Mouse (Mus musculus) limb, embryonic 15.5 days (tissue): Measurements from ENCODE around the gene Galnt9. TPM values are rescaled to one million over a fixed set of nuclear protein-coding genes. Genes with fewer than 3 reads are reported as not detected.

Experiments used
- ATAC-seq: fragments of 200-750 bp; cut with Nextera tagmentation; 2 replicates; pipeline ENCODE4 v1.8.0; 2017; ENCODE audit warnings: low read depth, moderate TSS enrichment; ENCODE audit not compliant: insufficient number of reproducible peaks, low FRiP score, low TSS enrichment
- H3K27ac ChIP-seq: fragments of 300-500 bp; sonication (generic); 2 replicates; pipeline ENCODE4 v1.5.1; 2015; ENCODE audit warnings: moderate library complexity, mild to moderate bottlenecking, inconsistent platforms
- H3K27me3 ChIP-seq: fragments of 300-500 bp; sonication (generic); 2 replicates; pipeline ENCODE4 v1.6.1; 2015; ENCODE audit warnings: inconsistent platforms
- H3K36me3 ChIP-seq: fragments of 300-500 bp; sonication (generic); 2 replicates; pipeline ENCODE4 v1.6.1; 2015; ENCODE audit warnings: inconsistent platforms
- H3K4me1 ChIP-seq: fragments of 300-500 bp; sonication (generic); 2 replicates; pipeline ENCODE4 v1.6.1; 2015; ENCODE audit warnings: inconsistent platforms
- H3K4me2 ChIP-seq: fragments of 300-500 bp; sonication (generic); 2 replicates; pipeline ENCODE4 v1.6.1; 2015; ENCODE audit warnings: mild to moderate bottlenecking, inconsistent platforms
- H3K4me3 ChIP-seq: fragments of 300-500 bp; sonication (generic); 2 replicates; pipeline ENCODE4 v1.5.1; 2015; ENCODE audit warnings: mild to moderate bottlenecking, inconsistent platforms
- H3K9ac ChIP-seq: fragments of 300-500 bp; sonication (generic); 2 replicates; pipeline ENCODE4 v1.6.1; 2015; ENCODE audit warnings: inconsistent platforms
- H3K9me3 ChIP-seq: fragments of 300-500 bp; sonication (generic); 2 replicates; pipeline ENCODE4 v1.6.1; 2016; ENCODE audit warnings: inconsistent platforms
- WGBS: fragments of 180-500 bp; shearing (Covaris S2); methylation state at CpG from one replicate; pipeline ENCODE4 v1.1.7; 2015; 5-methylcytosine and 5-hydroxymethylcytosine counted together
- polyA plus RNA-seq: library from polyadenylated mRNA; unstranded; fragments of >200 nt; fragmentation: Nextera tagmentation; extraction: Ambion mirVana; gene quantifications from 2 replicates; pipeline ENCODE4 v1.2.1, GENCODE M21; 2015

Gene Galnt9
- polyA plus RNA-seq, 1 experiment from 2014 or later, result 3.9 TPM

DNA sequence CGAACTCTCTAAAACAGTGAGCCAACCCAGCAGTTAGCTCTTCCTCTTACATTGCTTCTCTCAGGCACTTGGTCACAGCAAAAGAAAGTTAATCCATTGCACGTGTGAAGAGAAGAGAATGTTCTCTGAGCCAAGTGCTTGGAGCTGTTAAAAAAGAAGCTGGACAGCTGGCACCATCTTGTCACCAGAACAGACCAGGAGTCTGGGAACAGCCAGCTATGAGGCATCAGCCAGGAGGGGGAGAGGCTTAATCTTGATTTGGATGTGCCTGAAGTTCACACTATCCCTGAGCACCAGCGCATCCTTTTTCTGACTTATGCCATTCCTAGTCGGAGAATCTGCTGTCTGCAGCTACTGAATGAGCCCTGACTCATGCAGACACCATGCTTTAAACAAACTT lies 30.4 kb upstream of the Galnt9 start:
- WGBS, result 52% methylated on average over 4 of the region's 4 CpGs

DNA sequence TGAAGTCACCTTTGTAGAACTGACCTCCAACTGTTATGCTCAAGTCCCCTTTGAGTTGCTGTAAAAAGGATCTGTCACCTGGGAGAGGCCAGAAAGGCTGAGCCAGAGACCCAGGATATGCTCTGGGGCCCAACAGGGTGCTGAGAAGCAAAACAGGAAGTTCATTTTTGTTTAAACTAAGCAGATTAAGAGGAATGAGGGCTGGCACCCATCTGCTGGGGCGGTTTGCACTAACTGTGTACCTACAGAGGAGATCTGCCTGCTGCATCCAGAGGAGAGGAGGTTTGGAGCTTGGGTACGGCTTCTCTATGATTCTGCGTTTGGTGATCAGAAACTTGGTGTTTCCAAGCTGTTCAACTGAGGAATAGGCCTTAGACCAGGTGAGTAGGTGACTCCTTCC lies 29.5 kb upstream of the Galnt9 start:
- Histone ChIP-seq H3K4me1 (no peaks in the 10 kb centered on the region), H3K36me3 (no peaks in the 10 kb centered on the region), H3K27me3 (0 out of 2 replicates have a peak, but pooled peaks cover 3% of the 10 kb centered on the region), H3K9ac (no peak overlapping the region), H3K27ac (no peak overlapping the region), H3K9me3 (no peaks in the 10 kb centered on the region), H3K4me3 (no peak overlapping the region), H3K4me2 (no peak overlapping the region)
- WGBS, result 80% methylated on average over 3 of the region's 3 CpGs
- ATAC-seq, result no peak

More for the DNA sequence above, 30.4 kb upstream of the Galnt9 start:
- no peak overlapping the region for H3K4me3 ChIP-seq
- H3K4me1 ChIP-seq, result no peaks in the 10 kb centered on the region
- no peak for ATAC-seq
- no peak overlapping the region for H3K4me2 ChIP-seq
- H3K36me3 ChIP-seq, result no peaks in the 10 kb centered on the region
- no peaks in the 10 kb centered on the region for H3K9me3 ChIP-seq
- no peak overlapping the region for H3K27ac ChIP-seq
- no peak overlapping the region for H3K9ac ChIP-seq
- H3K27me3 ChIP-seq, result 0 out of 2 replicates have a peak, but pooled peaks cover 3% of the 10 kb centered on the region

DNA sequence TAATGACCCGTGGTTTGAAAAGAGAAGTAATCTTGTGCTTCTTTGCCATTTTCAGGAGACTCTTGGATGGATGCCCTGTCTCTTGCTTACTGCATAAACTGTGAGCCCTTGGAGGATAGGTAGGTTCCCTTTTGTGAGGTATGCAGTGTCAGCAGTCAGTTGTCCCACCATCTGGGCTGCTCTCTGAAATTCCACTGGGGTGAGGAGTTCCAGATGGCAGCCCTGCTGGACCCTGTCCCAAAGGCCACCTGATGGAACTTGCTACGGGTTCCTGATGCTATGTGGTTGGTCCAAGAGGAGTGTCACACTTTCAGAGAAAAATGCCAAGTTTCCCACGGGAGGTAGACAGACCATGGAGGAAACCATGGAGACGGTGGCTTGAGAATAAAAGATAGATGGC lies 27.8 kb upstream of the Galnt9 start:
- H3K4me2 ChIP-seq, result no peak overlapping the region
- H3K4me3 ChIP-seq, result no peak overlapping the region
- no peak overlapping the region for H3K9ac ChIP-seq
- WGBS, result 74% methylated on average over 4 of the region's 4 CpGs
- no peaks in the 10 kb centered on the region for H3K4me1 ChIP-seq
- no peak overlapping the region for H3K27ac ChIP-seq
- H3K27me3 ChIP-seq, result 0 out of 2 replicates have a peak, but pooled peaks cover 3% of the 10 kb centered on the region
- no peaks in the 10 kb centered on the region for H3K36me3 ChIP-seq
- no peaks in the 10 kb centered on the region for H3K9me3 ChIP-seq
- ATAC-seq, result no peak

DNA sequence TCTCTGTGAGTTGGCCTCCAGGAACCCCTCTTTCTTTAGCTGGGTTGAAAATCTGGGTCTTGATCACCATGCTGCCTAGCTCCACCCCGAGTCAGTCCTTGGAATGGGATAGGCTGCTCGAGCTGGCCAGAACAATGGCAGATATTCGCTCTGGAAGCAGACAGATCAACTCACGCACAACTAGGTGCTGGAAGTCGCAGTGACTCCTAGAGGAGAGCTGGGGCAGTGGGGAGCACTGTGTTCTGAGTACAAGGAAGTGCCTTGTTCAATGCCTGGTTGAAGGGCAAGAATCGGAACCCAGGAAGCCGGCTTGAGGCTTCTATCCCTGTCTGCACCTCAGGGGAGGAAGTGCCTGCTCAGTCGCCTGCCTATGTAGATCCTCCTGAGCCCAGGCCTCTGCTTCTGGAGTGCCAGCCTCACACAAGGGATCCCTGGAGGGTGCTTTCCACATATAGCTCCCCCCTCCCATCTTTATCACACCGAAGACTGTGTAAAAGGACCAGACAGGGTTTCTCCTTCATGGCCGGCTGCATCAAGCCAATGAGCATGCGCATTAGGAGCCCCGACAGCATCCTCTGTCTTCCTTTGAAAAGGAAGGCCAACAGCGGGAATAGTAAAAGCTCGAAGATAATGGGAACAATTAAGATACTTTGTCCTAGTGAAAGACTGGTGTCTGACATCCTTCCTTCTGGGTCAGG lies 25.9 kb upstream of the Galnt9 start:
- H3K4me3 ChIP-seq, result no peak overlapping the region
- no peaks in the 10 kb centered on the region for H3K9me3 ChIP-seq
- H3K27ac ChIP-seq, result no peak overlapping the region
- H3K4me1 ChIP-seq, result no peaks in the 10 kb centered on the region
- H3K4me2 ChIP-seq, result no peak overlapping the region
- 44% methylated on average over 14 of the region's 14 CpGs for WGBS
- H3K36me3 ChIP-seq, result no peaks in the 10 kb centered on the region
- no peak overlapping the region for H3K9ac ChIP-seq
- no peak for ATAC-seq
- H3K27me3 ChIP-seq, result 0 out of 2 replicates have a peak, but pooled peaks cover 3% of the 10 kb centered on the region

DNA sequence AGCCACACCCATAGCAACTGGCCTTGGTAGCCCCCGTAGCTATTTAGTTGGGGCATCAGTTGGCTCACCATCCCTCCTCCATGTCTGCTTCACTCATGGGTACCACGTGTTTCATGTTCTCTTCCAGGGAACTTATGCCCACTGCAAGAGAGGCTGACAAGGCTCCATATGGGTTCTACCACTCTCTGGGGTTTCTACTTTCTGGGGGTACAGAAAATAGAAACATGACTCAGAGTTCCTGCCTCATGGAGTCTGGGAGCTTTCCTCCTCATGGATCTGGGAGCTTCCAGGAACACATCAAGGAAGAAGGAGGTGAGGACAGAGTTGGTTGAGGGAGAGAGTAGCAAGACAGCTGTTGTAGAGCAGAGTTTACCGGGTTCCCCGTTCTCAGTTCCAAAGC lies 23.2 kb upstream of the Galnt9 start:
- 82% methylated on average over 4 of the region's 4 CpGs for WGBS
- no peak overlapping the region for H3K9ac ChIP-seq
- ATAC-seq, result no peak

DNA sequence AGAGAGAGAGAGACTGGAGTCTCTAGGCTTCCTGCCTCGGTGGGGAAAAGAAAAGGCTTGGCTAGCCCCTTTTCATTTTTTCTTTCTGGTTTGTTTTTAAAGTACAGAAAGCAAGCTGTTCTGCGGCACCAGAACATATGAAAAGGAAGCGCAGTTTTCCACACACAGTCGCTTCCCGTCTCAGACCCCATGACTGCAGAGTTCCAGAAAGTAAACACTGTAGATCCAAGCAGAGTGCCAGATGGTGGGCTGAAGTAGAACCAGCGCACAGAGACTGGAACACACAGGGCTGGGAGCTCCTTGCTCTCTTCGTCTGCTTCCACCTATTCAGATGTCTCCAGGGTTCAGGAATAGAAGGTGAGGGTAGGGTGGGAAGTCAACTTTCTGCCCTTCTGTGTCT lies 22.3 kb upstream of the Galnt9 start:
- Histone ChIP-seq H3K4me1 (no peaks in the 10 kb centered on the region), H3K9me3 (no peaks in the 10 kb centered on the region), H3K27me3 (no peaks in the 10 kb centered on the region), H3K27ac (no peak overlapping the region), H3K36me3 (no peaks in the 10 kb centered on the region), H3K4me2 (no peak overlapping the region), H3K9ac (no peak overlapping the region), H3K4me3 (no peak overlapping the region)
- no peak for ATAC-seq
- WGBS, result 58% methylated on average over 7 of the region's 7 CpGs

More for the DNA sequence above, 23.2 kb upstream of the Galnt9 start:
- Histone ChIP-seq H3K27me3 (0 out of 2 replicates have a peak, but pooled peaks cover 3% of the 10 kb centered on the region), H3K27ac (no peak overlapping the region), H3K4me2 (no peak overlapping the region), H3K9me3 (no peaks in the 10 kb centered on the region), H3K36me3 (no peaks in the 10 kb centered on the region), H3K4me3 (no peak overlapping the region), H3K4me1 (no peaks in the 10 kb centered on the region)

DNA sequence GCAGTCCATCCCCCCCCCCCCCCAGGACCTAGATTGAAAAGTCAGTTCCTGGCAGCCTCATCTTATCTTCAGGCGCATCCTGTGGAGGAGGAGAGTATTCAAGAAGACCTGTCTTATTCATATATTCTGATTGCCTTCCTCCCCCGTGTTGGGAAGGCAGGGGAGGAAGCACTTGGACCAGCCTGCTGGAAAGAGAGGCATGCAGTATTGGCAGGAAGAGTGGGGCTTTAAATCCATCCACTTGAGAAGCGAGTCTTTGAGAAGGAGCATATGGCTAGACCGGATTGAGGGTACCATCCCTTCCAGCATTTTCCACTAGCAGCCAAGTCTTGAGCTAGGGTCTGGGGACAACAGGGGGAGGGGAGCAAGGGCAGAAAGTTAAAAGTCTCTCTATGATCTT lies 20.9 kb upstream of the Galnt9 start:
- no peak overlapping the region for H3K4me3 ChIP-seq
- no peak overlapping the region for H3K9ac ChIP-seq
- H3K4me1 ChIP-seq, result no peaks in the 10 kb centered on the region
- H3K4me2 ChIP-seq, result no peak overlapping the region
- H3K36me3 ChIP-seq, result no peaks in the 10 kb centered on the region
- 69% methylated on average over 4 of the region's 4 CpGs for WGBS
- no peaks in the 10 kb centered on the region for H3K9me3 ChIP-seq
- H3K27me3 ChIP-seq, result no peaks in the 10 kb centered on the region
- ATAC-seq, result no peak
- H3K27ac ChIP-seq, result no peak overlapping the region

DNA sequence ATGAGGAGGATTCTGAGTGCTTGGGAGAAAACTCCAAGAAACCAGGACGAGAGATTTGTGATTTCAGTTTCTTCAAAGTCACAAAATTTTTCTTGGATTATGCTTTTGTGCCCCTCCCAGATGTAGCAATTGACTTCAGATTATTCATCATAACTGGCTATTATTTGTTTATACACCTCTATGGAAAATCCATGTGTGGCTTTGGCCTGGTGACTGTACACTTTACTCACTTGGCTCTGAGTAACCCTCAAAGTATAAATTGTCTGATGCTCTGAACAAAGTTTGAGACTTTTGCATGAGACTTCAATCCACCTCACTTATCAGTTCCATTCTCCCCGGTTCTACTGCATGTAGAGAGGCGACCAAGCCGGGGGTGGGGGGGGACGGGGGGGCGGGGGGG lies 18.5 kb upstream of the Galnt9 start:
- H3K9me3 ChIP-seq, result no peaks in the 10 kb centered on the region
- no peak overlapping the region for H3K9ac ChIP-seq
- no peaks in the 10 kb centered on the region for H3K4me1 ChIP-seq
- H3K36me3 ChIP-seq, result no peaks in the 10 kb centered on the region
- WGBS, result 65% methylated on average over 6 of the region's 6 CpGs
- no peak overlapping the region for H3K4me2 ChIP-seq
- no peak overlapping the region for H3K4me3 ChIP-seq
- no peaks in the 10 kb centered on the region for H3K27me3 ChIP-seq
- ATAC-seq, result no peak
- H3K27ac ChIP-seq, result no peak overlapping the region

DNA sequence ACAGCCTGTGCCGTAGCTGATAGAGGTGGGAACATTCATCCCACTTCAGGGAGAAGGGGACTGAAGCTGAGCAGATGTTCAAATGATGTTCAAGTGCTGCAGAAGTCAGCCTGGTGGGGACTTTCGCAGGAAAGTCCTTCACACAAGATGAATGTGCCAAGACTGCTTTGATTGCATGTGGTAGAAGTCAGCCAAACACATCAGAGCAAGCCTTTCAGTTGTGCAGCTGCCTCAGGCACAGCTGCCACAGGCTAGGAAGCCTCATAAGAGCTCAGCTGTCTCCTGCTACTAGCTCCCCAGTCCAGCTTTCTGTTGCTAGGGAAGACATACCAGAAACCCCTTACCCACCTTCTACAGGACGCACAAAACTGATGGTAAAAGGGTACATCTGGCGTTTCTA lies 17.6 kb upstream of the Galnt9 start:
- WGBS, result 75% methylated on average over 4 of the region's 4 CpGs
- ATAC-seq, result no peak

DNA sequence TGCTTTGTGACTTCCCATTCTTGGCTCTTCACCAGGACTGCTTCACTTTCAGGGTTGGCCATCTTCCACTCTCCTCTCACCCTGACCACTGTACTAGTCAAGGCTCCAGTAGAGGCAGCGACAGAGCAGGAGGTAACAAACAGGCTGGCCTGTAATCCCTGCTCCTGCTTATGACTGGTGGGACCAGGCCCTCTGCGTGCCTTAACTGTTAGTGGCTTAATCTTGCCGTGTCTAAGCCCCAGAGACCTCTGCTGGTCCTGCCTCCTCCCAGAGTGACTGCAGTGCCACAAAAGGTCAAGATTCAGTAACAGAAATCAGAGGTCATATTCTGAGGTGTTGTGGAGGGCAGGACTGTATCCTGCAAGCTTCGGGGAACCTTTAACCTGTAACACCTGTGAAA lies 13.1 kb upstream of the Galnt9 start:
- Histone ChIP-seq H3K9ac (no peak overlapping the region), H3K4me2 (no peak overlapping the region), H3K4me1 (no peaks in the 10 kb centered on the region), H3K9me3 (no peaks in the 10 kb centered on the region), H3K4me3 (no peak overlapping the region), H3K27me3 (0 out of 2 replicates have a peak, but pooled peaks cover 6% of the 10 kb centered on the region), H3K27ac (no peak overlapping the region), H3K36me3 (no peaks in the 10 kb centered on the region)
- WGBS, result 65% methylated on average over 4 of the region's 4 CpGs
- no peak for ATAC-seq

More for the DNA sequence above, 17.6 kb upstream of the Galnt9 start:
- Histone ChIP-seq H3K9ac (no peak overlapping the region), H3K9me3 (no peaks in the 10 kb centered on the region), H3K4me2 (no peak overlapping the region), H3K27ac (no peak overlapping the region), H3K4me1 (no peaks in the 10 kb centered on the region), H3K36me3 (no peaks in the 10 kb centered on the region), H3K27me3 (no peaks in the 10 kb centered on the region), H3K4me3 (no peak overlapping the region)

DNA sequence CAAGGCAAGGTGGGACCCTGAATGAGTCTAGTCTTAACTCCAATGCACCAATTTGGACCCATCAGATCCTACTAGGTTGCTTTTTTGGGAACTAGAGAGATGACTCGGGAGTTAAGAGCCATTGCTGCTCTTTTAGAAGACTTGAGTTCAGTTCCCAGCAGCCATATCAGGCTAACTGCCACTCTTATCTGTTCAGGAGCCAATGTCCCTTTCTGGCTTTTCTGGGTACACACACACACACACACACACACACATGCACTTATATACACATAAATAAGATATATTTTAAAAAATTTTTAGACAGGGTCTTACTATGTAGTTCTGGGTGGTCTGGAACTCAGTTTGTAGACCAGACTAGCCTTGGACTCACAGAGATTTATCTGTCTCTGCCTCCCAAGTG lies 9.8 kb upstream of the Galnt9 start:
- WGBS, result 68% methylated on average over 1 of the region's 1 CpGs
- H3K9ac ChIP-seq, result no peak overlapping the region

DNA sequence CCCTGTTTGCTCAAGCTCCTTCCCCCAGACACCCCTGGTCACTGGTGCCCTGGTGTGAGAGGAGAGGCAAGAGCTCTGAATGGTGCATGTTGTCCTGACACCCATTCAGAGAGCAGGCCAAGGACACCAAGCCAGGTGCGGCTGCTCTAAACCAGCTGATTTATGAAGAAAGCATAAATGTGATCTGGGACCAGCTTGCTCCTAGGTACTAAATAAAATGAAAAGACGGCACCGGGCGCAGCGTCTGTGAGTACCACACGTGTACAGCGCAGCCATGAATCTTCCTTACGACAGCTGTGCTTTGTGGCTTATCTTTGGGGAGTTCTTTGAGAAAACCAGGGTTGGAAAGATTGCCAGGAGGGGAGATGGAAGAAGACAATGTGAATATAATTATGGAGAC lies 8.2 kb upstream of the Galnt9 start:
- no peak for ATAC-seq
- no peak overlapping the region for H3K9ac ChIP-seq
- WGBS, result 78% methylated on average over 8 of the region's 8 CpGs

More for the DNA sequence above, 9.8 kb upstream of the Galnt9 start:
- Histone ChIP-seq H3K27me3 (0 out of 2 replicates have a peak, but pooled peaks cover 15% of the 10 kb centered on the region), H3K4me3 (no peak overlapping the region), H3K36me3 (no peaks in the 10 kb centered on the region), H3K4me1 (no peaks in the 10 kb centered on the region), H3K9me3 (no peaks in the 10 kb centered on the region), H3K4me2 (no peak overlapping the region), H3K27ac (no peak overlapping the region)
- no peak for ATAC-seq

More for the DNA sequence above, 8.2 kb upstream of the Galnt9 start:
- H3K4me2 ChIP-seq, result no peak overlapping the region
- 0 out of 2 replicates have a peak, but pooled peaks cover 15% of the 10 kb centered on the region for H3K27me3 ChIP-seq
- H3K27ac ChIP-seq, result no peak overlapping the region
- no peaks in the 10 kb centered on the region for H3K36me3 ChIP-seq
- no peaks in the 10 kb centered on the region for H3K4me1 ChIP-seq
- no peak overlapping the region for H3K4me3 ChIP-seq
- no peaks in the 10 kb centered on the region for H3K9me3 ChIP-seq
